Mouse (Mus musculus) liver, postnatal 0 days (tissue): ENCODE measurements around the gene Mettl23.

ENCODE experiments used
- CTCF ChIP-seq: sonication (generic); IDR thresholded peaks from 2 replicates; pipeline ENCODE4 v1.5.1; 2016; ENCODE audit warnings: antibody characterized with exemption, low read depth
- EP300 ChIP-seq: IDR thresholded peaks from 2 replicates; pipeline ENCODE4 v1.6.1; 2016; ENCODE audit warnings: antibody characterized with exemption, low read depth, mild to moderate bottlenecking

DNA sequence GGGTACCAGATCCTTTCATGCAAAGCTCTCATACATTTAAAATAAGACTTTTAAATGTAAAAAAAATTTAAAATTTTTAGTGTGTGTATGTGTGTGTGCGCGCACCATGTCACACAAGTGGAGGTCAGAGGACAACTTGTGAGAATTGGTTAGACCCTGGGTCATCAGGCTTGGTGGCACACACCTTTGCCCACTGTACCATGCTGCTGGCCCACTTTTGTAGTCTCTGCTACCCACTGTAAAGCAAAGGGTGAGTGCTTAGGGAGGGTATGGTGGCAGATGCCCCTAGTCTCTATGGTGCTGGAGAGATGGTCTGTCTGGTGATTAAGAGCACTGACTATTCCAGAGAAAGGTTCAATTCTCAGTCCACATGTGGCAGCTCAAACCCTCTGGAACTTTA, 19.8 kb upstream of the Mettl23 start:
- TF ChIP-seq CTCF (no peak), EP300 (no peak)
